Comparison of ENCODE assay signal across 8 mouse cellular contexts in the genomic region with DNA sequence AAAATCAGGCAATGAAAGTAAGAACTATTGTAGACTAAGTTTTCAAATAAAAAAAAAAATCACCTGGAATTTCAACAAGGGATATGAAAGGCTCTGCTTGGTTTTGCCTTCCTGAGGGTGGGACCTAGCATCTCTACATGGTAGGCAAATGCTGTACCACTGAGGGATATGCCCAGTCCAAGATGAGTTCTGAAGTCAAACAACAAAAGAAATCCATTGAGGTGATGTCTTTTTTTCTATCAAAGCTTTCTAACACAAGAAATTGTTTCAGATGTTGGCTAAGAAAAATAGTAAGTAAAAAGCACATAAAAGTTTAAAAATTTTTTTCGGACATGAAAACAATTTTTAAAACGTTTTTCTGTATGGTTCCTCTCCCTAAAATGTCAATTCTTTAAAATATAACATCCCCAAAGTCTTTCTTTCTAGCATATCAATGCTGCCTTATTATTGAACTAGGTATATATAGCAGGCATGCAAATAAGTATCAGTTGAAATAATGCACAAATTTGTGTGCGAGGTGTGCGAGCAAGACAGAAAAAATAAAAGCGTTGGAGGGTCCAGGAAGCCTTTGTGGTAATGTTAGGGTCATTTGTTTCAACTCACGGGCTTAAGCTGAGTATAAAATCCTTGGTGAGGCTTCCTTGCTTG. TPM values are rescaled to one million over a fixed set of nuclear protein-coding genes. Genes with fewer than 3 reads are reported as not detected.
A peak's percentile ranks its signal among the peaks of the same experiment; 100 is the strongest.
DNase-seq lines count a peak whose midpoint lies in the region; ATAC-seq and TF ChIP-seq lines count a peak whose summit lies in the region.

No protein-coding gene starts in this region.

- WGBS in lung, postnatal 0 days: 22% methylated on average over 6 of the region's 6 CpGs
- 21% methylated on average over 6 of the region's 6 CpGs for WGBS in forebrain, embryonic 11.5 days
- 27% methylated on average over 6 of the region's 6 CpGs for WGBS in limb, embryonic 15.5 days
- WGBS in stomach, embryonic 14.5 days: 26% methylated on average over 6 of the region's 6 CpGs

- peak overlapping the region; percentile 71; the same call in 1 of the 2 replicates for H3K4me3 ChIP-seq in lung, postnatal 0 days (ENCODE audit: low read depth, low read length)
- H3K4me3 ChIP-seq in forebrain, embryonic 11.5 days (ENCODE audit: low read depth, low read length): peak overlapping the region; percentile 61
- peak overlapping the region; percentile 78 for H3K4me3 ChIP-seq in limb, embryonic 15.5 days
- peak overlapping the region; percentile 74 for H3K4me3 ChIP-seq in stomach, embryonic 14.5 days (ENCODE audit: low read depth, low read length)

- no peak for TF ChIP-seq CTCF in lung, postnatal 0 days (IDR thresholded peaks at IDR 0.05)

- H3K4me1 ChIP-seq in lung, postnatal 0 days (ENCODE audit: insufficient read depth, low read depth, low read length): 0 out of 2 replicates have a peak, but pooled peaks cover 2% of the 10 kb centered on the region
- 0 out of 2 replicates have a peak, but pooled peaks cover 1% of the 10 kb centered on the region for H3K4me1 ChIP-seq in forebrain, embryonic 11.5 days (replicated peaks; ENCODE audit: control insufficient read depth, insufficient read depth, low read length)
- H3K4me1 ChIP-seq in limb, embryonic 15.5 days: peaks cover 3% of the 10 kb centered on the region; the same call in 1 of the 2 replicates
- H3K4me1 ChIP-seq in stomach, embryonic 14.5 days (ENCODE audit: control insufficient read depth, insufficient read depth, low read length): no peaks in the 10 kb centered on the region; the same call in 1 of the 2 replicates

- no peak overlapping the region for H3K27ac ChIP-seq in lung, postnatal 0 days (ENCODE audit: low read length)
- H3K27ac ChIP-seq in forebrain, embryonic 11.5 days (ENCODE audit: low read depth, low read length): no peak overlapping the region
- no peak overlapping the region for H3K27ac ChIP-seq in limb, embryonic 15.5 days
- no peak overlapping the region for H3K27ac ChIP-seq in stomach, embryonic 14.5 days (ENCODE audit: low read length)

- ATAC-seq in lung, postnatal 0 days: no peak
- no peak for ATAC-seq in forebrain, embryonic 11.5 days (replicated peaks; ENCODE audit: low FRiP score)
- no peak for ATAC-seq in limb, embryonic 15.5 days (ENCODE audit: insufficient number of reproducible peaks, low FRiP score, low TSS enrichment, low read depth)
- no peak for ATAC-seq in stomach, embryonic 14.5 days (ENCODE audit: insufficient number of reproducible peaks, insufficient read depth, low FRiP score, low read depth)

- DNase-seq in lung, postnatal 0 days (ENCODE audit: low spot score): no peak
- no peak for DNase-seq in lung, postnatal 36 days
- DNase-seq in forebrain, embryonic 11.5 days (ENCODE audit: low spot score): no peak
- DNase-seq in urinary bladder, postnatal 14 days (ENCODE audit: low spot score): no peak
- no peak for DNase-seq in gastrocnemius, postnatal 25 days
- no peak for DNase-seq in cerebellum, postnatal 36 days

- no peaks in the 10 kb centered on the region for H3K9me3 ChIP-seq in lung, postnatal 0 days (ENCODE audit: low read length)
- no peaks in the 10 kb centered on the region for H3K9me3 ChIP-seq in forebrain, embryonic 11.5 days (ENCODE audit: control insufficient read depth, low read length)
- no peaks in the 10 kb centered on the region for H3K9me3 ChIP-seq in limb, embryonic 15.5 days
- H3K9me3 ChIP-seq in stomach, embryonic 14.5 days (ENCODE audit: control insufficient read depth, low read depth, low read length): no peaks in the 10 kb centered on the region

- TF ChIP-seq EP300 in lung, postnatal 0 days (IDR thresholded peaks at IDR 0.05): no peak

- no peaks in the 10 kb centered on the region for H3K27me3 ChIP-seq in lung, postnatal 0 days (replicated peaks; ENCODE audit: insufficient read depth, low read length)
- no peaks in the 10 kb centered on the region for H3K27me3 ChIP-seq in forebrain, embryonic 11.5 days (ENCODE audit: control insufficient read depth, insufficient read depth, low read length)
- H3K27me3 ChIP-seq in limb, embryonic 15.5 days: no peaks in the 10 kb centered on the region
- no peaks in the 10 kb centered on the region for H3K27me3 ChIP-seq in stomach, embryonic 14.5 days (ENCODE audit: control insufficient read depth, insufficient read depth, low read length)

- H3K36me3 ChIP-seq in lung, postnatal 0 days (ENCODE audit: insufficient read depth, low read length): no peaks in the 10 kb centered on the region
- no peaks in the 10 kb centered on the region for H3K36me3 ChIP-seq in forebrain, embryonic 11.5 days (ENCODE audit: control insufficient read depth, insufficient read depth, low read length)
- no peaks in the 10 kb centered on the region for H3K36me3 ChIP-seq in limb, embryonic 15.5 days
- H3K36me3 ChIP-seq in stomach, embryonic 14.5 days (ENCODE audit: control insufficient read depth, insufficient read depth, low read length): no peaks in the 10 kb centered on the region

- no peak overlapping the region for H3K9ac ChIP-seq in lung, postnatal 0 days (replicated peaks; ENCODE audit: low read depth)
- H3K9ac ChIP-seq in forebrain, embryonic 11.5 days (ENCODE audit: low read length): peak overlapping the region; percentile 44; the same call in 1 of the 2 replicates
- no peak overlapping the region for H3K9ac ChIP-seq in limb, embryonic 15.5 days
- no peak overlapping the region for H3K9ac ChIP-seq in stomach, embryonic 14.5 days (replicated peaks; ENCODE audit: low read depth, low read length)

- H3K4me2 ChIP-seq in lung, postnatal 0 days (replicated peaks; ENCODE audit: low read depth, low read length): peak overlapping the region; percentile 40
- H3K4me2 ChIP-seq in forebrain, embryonic 11.5 days (ENCODE audit: low read depth, low read length, severe bottlenecking): peak overlapping the region; percentile 48; the same call in 1 of the 2 replicates
- H3K4me2 ChIP-seq in limb, embryonic 15.5 days: peak overlapping the region; percentile 49
- peak overlapping the region; percentile 32 for H3K4me2 ChIP-seq in stomach, embryonic 14.5 days (replicated peaks; ENCODE audit: low read depth, low read length)

RNA-seq across cellular contexts. Expression of gene Gatb, which starts 0.6 kb away (rescaled TPM):
- 9.2 and 9.3 TPM in 2 replicates for polyA plus RNA-seq in lung, postnatal 0 days (2015; fragmentation: Nextera tagmentation; extraction: Ambion mirVana)
- 25.6 and 26.8 TPM in 2 replicates for polyA plus RNA-seq in forebrain, embryonic 11.5 days (2014; fragmentation: Nextera tagmentation; extraction: Ambion mirVana)
- polyA plus RNA-seq in limb, embryonic 15.5 days (2015; fragmentation: Nextera tagmentation; extraction: Ambion mirVana): 18.0 and 21.5 TPM in 2 replicates
- 24.6 and 26.4 TPM in 2 replicates for polyA plus RNA-seq in stomach, embryonic 14.5 days (2014; fragmentation: Nextera tagmentation; extraction: Ambion mirVana)
- total RNA-seq in gastrocnemius, postnatal 25 days (2021): 10 to 100 TPM; 13.7 to 16.8 TPM
